Mouse (Mus musculus) bone marrow, adult 2 months (tissue): ENCODE measurements around the gene Hspa12a. TPM values are rescaled to one million over a fixed set of nuclear protein-coding genes. Genes with fewer than 3 reads are reported as not detected.

Source experiments
- H3K27ac ChIP-seq: fragments of 200-500 bp; 2 replicates; pipeline ENCODE4 v1.5.1; 2012; ENCODE audit warnings: low read depth, mild to moderate bottlenecking, control low read depth, inconsistent platforms, low read length; ENCODE audit not compliant: control insufficient read depth, poor library complexity, insufficient read depth
- H3K4me1 ChIP-seq: fragments of 200-500 bp; 2 replicates; pipeline ENCODE4 v1.6.1; 2011; ENCODE audit warnings: low read length; ENCODE audit not compliant: control insufficient read depth, insufficient read depth
- H3K4me3 ChIP-seq: fragments of 200-500 bp; replicated peaks from 2 replicates; pipeline ENCODE3; 2011; ENCODE audit warnings: mild to moderate bottlenecking, low read depth, low read length, control low read depth; ENCODE audit not compliant: control insufficient read depth
- CTCF ChIP-seq: fragments of 200-500 bp; IDR thresholded peaks from 2 replicates; pipeline ENCODE4 v1.5.1; 2011; ENCODE audit warnings: low read length, control low read depth; ENCODE audit not compliant: control insufficient read depth, insufficient read depth
- POLR2A ChIP-seq: fragments of 200-500 bp; IDR thresholded peaks from 2 replicates; pipeline ENCODE4 v1.6.1; 2011; ENCODE audit warnings: low read depth, mild to moderate bottlenecking, control low read depth, low read length, borderline replicate concordance; ENCODE audit not compliant: control insufficient read depth
- WGBS: fragments of 180-500 bp; shearing (Covaris S2); methylation state at CpG from one replicate; pipeline ENCODE4 v1.1.7; 2018; 5-methylcytosine and 5-hydroxymethylcytosine counted together
- polyA plus RNA-seq: library from polyadenylated mRNA; stranded (reverse); fragments of >200 nt; gene quantifications from 2 replicates; pipeline ENCODE4 v1.2.4, GENCODE M21; 2011; ENCODE audit warnings: low replicate concordance; ENCODE audit not compliant: missing spikeins, insufficient read depth, insufficient read length

Gene Hspa12a
- polyA plus RNA-seq = 0.92 and 2.3 TPM in 2 replicates

DNA sequence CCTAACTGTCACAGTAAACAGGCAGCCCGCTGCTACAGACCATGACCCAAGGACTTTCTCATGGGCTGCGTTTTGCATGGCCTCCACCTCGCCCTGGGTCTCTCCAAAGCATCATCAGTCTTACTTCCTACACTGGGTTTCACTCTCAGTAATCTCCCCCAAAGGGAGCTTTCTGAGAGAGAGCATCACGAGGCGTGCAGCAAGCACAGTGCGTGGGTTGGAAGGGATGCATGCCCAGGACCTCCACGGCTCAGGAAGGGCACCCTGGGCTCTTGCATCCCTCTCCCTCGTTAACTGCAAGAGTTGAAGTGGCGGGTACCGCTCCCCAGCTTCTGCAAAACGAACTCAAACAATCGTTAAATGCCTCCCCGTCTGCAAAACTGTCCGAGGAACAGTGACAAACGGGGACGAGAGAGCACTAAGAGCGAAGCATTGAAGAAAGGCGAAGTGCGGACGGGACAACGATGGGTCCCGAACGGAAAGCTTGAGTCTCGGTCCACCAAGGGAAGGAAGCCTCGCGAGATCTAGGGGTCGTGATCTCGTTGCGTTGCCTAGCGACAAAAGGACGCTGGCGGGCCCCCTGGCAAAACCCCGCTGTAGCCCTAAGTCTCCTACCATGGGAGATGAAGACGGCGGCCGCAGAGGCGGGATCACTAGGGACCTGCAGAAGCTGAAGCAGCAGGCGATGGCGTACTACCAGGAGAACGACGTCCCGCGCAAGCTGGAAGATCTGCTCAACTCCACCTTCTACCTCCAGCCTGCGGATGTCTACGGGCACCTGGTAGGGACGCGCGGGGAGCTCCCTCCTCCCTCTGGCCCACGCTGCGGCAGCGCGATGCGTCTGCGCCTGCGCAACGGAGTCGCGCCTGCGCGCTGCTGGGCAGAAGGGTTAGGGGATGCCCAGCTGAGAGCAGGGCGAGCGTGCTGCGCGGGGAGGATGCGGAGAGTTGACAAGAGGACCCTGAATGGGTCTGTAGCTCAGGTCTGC, at the start of gene Hspa12a, which contains the start of gene Eno4:
TSS of gene Hspa12a (minus strand) at position 814 of the 988 bp plus-strand sequence.
TSS of gene Eno4 (plus strand) at position 585 of the 988 bp plus-strand sequence.
- H3K4me3 ChIP-seq = peak within 1 kb of the TSS; percentile 61
- no peaks in the 10 kb centered on the region; the same call in 1 of the 2 replicates for H3K4me1 ChIP-seq
- under 1% methylated on average over 65 of the region's 65 CpGs for WGBS
- H3K27ac ChIP-seq = no peak within 1 kb of the TSS
- TF ChIP-seq POLR2A (peak; percentile 40; the same call in 1 of the 2 replicates), CTCF (no peak)

DNA sequence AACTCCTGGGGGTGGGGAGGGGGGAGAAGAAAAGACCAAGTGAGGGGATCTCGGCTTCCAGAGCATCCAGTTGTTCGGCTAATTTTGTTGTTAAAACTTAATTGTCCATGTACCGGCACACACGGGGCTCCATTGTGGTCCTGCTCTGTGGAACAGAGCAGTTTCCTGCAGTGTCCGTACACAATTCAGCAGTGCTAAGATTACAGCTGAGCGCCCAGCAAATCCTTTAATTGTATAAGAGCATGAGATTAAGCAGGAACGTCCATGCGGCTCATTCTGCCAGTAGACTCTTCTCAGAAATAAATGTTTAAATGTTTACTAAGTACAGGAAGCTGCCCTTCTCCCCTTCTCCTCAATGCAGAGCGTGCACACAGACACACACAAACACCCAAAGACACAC, 38.1 kb upstream of the Hspa12a start:
- H3K27ac ChIP-seq = no peak overlapping the region
- WGBS = 74% methylated on average over 9 of the region's 9 CpGs
- H3K4me3 ChIP-seq = no peak overlapping the region
- TF ChIP-seq CTCF = no peak
- no peak for TF ChIP-seq POLR2A
- H3K4me1 ChIP-seq = no peaks in the 10 kb centered on the region

DNA sequence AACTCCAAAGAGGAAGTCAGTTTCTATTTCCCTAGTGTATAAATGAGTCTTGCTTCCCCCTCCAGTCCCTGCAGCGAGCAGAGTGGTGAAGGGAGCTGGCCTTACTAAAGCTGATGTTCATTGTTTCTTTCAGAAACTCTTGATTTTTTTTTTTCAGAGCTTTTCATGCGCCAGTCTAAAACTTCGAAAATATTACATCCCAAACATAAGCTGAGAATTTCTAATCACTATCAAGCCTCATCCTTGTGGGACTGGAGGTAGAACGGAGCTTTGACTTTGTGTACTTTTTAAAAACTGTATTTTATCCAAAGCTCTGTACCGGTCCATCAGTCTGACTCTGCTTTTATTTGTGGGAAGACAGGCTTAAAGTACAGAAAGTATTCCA, 36.6 kb upstream of the Hspa12a start:
- TF ChIP-seq CTCF (no peak), POLR2A (no peak)

DNA sequence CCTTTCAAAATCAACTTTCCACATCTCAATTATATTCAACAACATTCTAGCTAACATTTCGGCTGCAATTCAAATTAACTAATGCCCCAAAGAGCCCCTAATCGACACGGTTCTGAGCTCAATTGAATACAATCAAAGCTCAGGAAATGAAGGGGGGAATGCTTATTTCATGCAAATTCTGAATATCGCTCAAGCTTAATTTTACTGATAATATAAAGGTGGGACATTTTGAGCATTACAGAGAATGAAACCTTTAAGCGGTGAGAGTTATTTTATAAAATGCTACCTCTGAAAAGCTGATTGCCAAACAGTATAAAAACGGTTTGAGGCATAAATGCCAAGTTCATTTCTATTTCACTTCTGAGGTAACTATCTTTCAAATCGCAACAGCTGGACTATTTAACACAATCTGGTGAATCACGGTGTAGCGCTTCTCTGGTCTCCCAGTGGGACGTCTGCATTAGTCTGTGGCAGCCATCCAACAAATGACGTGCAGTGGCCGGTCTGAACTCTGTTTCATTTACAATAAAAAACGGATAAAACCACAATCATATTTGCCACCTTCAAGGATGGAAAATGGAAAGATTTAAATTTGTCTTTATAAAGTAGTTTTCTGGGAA, 36.1 kb upstream of the Hspa12a start:
- 48% methylated on average over 13 of the region's 13 CpGs for WGBS
- no peak overlapping the region for H3K4me3 ChIP-seq
- no peak for TF ChIP-seq POLR2A
- TF ChIP-seq CTCF = no peak
- no peaks in the 10 kb centered on the region for H3K4me1 ChIP-seq
- no peak overlapping the region for H3K27ac ChIP-seq

More for the DNA sequence above, 36.6 kb upstream of the Hspa12a start:
- Histone ChIP-seq H3K27ac (no peak overlapping the region), H3K4me1 (no peaks in the 10 kb centered on the region), H3K4me3 (no peak overlapping the region)
- 55% methylated on average over 5 of the region's 5 CpGs for WGBS

DNA sequence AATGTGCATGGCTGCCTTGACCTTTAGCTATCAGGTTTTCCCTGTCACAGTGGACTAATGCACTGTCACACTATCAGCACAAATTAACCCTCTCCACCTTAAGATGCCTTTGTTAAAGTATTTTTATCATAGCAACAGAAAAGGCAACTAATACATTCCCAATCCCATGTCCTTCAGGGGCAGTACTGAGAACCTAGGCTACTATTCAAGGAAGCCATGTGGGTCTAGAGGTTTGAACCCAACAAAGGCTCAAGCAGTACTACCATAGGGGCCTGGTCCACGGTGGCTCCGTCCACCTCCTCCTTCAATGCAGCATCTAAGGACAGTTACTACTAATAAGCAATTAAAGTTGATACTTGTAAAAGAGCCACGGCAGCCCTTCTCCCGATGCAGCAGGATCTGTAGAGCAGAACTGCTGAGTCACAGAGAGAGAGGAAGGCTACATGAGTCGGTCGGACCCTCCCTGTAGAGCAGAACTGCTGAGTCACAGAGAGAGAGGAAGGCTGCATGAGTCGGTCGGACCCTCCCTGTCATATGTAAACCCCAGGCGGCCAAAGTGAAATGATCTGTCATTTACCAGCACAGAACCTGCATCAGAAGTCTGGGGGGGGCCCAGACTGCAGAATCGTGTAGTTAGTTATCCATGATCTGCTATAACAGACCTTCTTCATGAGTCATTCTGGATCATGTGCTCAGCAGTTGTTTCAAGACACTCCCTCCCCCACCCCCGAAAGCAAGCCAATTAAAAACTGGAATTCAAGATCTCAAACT, 35.1 kb upstream of the Hspa12a start:
- TF ChIP-seq CTCF (no peak), POLR2A (no peak)
- Histone ChIP-seq H3K4me3 (no peak overlapping the region), H3K27ac (no peak overlapping the region), H3K4me1 (no peaks in the 10 kb centered on the region)
- 17% methylated on average over 11 of the region's 11 CpGs for WGBS

- Histone ChIP-seq H3K27ac (no peak overlapping the region), H3K4me1 (no peaks in the 10 kb centered on the region), H3K4me3 (no peak overlapping the region)
- no peak for TF ChIP-seq POLR2A
- TF ChIP-seq CTCF = no peak
- 82% methylated on average over 11 of the region's 11 CpGs for WGBS
Observed at GRCm38 (mm10) chr19:58975216-58975863, 31.9 kb upstream of the Hspa12a start.

DNA sequence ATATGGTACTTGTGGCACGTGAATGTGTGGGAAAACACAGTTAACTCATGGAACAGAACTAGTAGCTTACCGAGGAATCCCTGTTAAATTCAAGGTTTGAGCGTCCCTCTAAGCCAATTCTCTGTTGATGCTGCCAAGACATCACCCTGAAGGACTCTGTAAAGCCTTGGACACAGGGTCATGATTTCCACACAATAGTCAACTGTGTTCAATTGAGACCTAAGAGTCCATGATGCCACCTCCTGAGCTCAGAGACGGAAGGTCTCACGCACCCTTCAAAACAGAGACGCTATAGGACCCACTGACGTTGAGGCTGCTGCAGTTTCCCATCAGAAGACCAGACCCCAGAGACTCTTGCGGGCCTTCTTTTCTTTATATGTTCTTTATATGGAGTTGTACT, 30.7 kb upstream of the Hspa12a start:
- Histone ChIP-seq H3K4me1 (no peaks in the 10 kb centered on the region), H3K27ac (no peak overlapping the region), H3K4me3 (no peak overlapping the region)
- TF ChIP-seq CTCF (no peak), POLR2A (no peak)
- 79% methylated on average over 8 of the region's 8 CpGs for WGBS

DNA sequence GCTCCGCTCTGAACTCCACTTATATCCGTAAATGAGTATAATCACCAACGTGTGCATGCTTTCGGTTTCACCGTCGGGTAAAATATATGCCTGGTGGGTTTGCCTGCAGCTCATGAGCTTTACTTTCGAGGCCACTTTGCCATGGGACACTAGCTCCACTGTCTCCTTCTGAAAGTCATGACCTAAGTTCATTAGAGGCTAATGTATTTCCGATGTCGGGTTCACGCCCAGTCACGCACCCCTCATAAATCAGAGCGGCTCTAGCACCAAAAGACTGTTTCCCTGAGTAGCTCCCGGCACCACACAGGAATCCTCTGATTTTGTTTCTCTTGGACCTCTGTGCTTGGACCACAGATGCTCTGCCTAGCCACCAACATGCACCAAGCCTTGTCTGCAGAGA, 27.4 kb upstream of the Hspa12a start:
- TF ChIP-seq POLR2A = no peak
- TF ChIP-seq CTCF = no peak
- H3K27ac ChIP-seq = no peak overlapping the region
- no peaks in the 10 kb centered on the region for H3K4me1 ChIP-seq
- H3K4me3 ChIP-seq = no peak overlapping the region
- WGBS = 82% methylated on average over 13 of the region's 13 CpGs
